Mouse (Mus musculus) neural tube, embryonic 14.5 days (tissue): ENCODE measurements at regions not wholly inside any gene's neighbourhood (a gene's known extent, or its start where the extent isn't known, plus 50 kb on each side); places are given as distances from the start of the nearest gene placed in this dataset.
A peak's percentile ranks its signal among the peaks of the same experiment; 100 is the strongest.

Experiments used
- ATAC-seq: fragments of 200-750 bp; cut with Nextera tagmentation; 2 replicates; pipeline ENCODE4 v1.8.0; 2017; ENCODE audit warnings: low read depth, mild to moderate bottlenecking, moderate TSS enrichment, moderate library complexity
- H3K27ac ChIP-seq: fragments of 300-500 bp; sonication (generic); 2 replicates; pipeline ENCODE4 v1.5.1; 2014; ENCODE audit warnings: low read depth, mild to moderate bottlenecking, control low read depth, low read length, moderate library complexity, mixed read lengths
- H3K27me3 ChIP-seq: fragments of 300-500 bp; sonication (generic); 2 replicates; pipeline ENCODE4 v1.6.1; 2014; ENCODE audit warnings: low read length; ENCODE audit not compliant: control insufficient read depth, insufficient read depth
- H3K36me3 ChIP-seq: fragments of 300-500 bp; sonication (generic); 2 replicates; pipeline ENCODE4 v1.6.1; 2014; ENCODE audit warnings: low read length, mixed read lengths; ENCODE audit not compliant: control insufficient read depth, insufficient read depth
- H3K4me1 ChIP-seq: fragments of 300-500 bp; sonication (generic); 2 replicates; pipeline ENCODE4 v1.6.1; 2014; ENCODE audit warnings: low read length; ENCODE audit not compliant: control insufficient read depth, insufficient read depth
- H3K4me2 ChIP-seq: fragments of 300-500 bp; sonication (generic); 2 replicates; pipeline ENCODE4 v1.6.1; 2014; ENCODE audit warnings: mild to moderate bottlenecking, low read depth, low read length, control low read depth
- H3K4me3 ChIP-seq: fragments of 300-500 bp; sonication (generic); 2 replicates; pipeline ENCODE4 v1.5.1; 2014; ENCODE audit warnings: low read depth, low read length, control low read depth, mixed read lengths
- H3K9ac ChIP-seq: fragments of 300-500 bp; sonication (generic); replicated peaks from 2 replicates; pipeline ENCODE4 v1.6.1; 2014; ENCODE audit warnings: low read depth, mild to moderate bottlenecking, control low read depth, low read length, mixed read lengths
- H3K9me3 ChIP-seq: fragments of 300-500 bp; sonication (generic); 2 replicates; pipeline ENCODE4 v1.6.1; 2016; ENCODE audit warnings: low read length; ENCODE audit not compliant: control insufficient read depth
- WGBS: fragments of 180-500 bp; shearing (Covaris S2); extraction: QIAGEN DNeasy Blood & Tissue Kit; methylation state at CpG from one replicate; pipeline ENCODE4 v1.1.7; 2014; 5-methylcytosine and 5-hydroxymethylcytosine counted together

GRCm38 (mm10) chr8:6388651-6389050 lies 1283.5 kb upstream of the Slc10a2 start:
- no peak overlapping the region for H3K27ac ChIP-seq

DNA sequence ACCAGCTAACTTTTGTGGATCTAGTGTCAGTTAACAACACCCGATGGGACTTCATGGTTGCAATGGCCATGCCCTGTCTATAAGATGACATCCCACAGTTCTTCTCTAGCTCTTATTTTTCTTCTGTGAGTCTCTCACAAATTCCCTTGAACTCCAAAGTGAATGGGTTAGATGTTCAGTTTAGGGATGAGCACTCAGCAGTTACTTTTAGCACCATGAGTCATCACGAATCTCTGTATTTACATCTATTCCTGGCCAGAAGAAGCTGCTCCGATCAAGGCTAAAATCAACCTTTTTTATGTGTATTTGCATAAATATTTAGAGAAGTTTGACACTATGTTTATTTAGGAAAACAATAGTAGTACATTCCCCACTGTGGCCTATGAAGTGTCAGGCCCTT lies 1269.6 kb upstream of the Slc10a2 start:
- H3K9me3 ChIP-seq, result no peaks in the 10 kb centered on the region
- no peak for ATAC-seq
- 61% methylated on average over 3 of the region's 3 CpGs for WGBS
- no peaks in the 10 kb centered on the region for H3K36me3 ChIP-seq
- H3K27ac ChIP-seq, result no peak overlapping the region
- H3K9ac ChIP-seq, result no peak overlapping the region
- no peak overlapping the region for H3K4me3 ChIP-seq
- H3K4me1 ChIP-seq, result no peaks in the 10 kb centered on the region
- no peaks in the 10 kb centered on the region for H3K27me3 ChIP-seq
- no peak overlapping the region for H3K4me2 ChIP-seq

More at GRCm38 (mm10) chr8:6388651-6389050, 1283.5 kb upstream of the Slc10a2 start:
- no peaks in the 10 kb centered on the region for H3K27me3 ChIP-seq
- H3K4me2 ChIP-seq, result no peak overlapping the region
- H3K4me3 ChIP-seq, result no peak overlapping the region
- no peaks in the 10 kb centered on the region for H3K9me3 ChIP-seq
- no peaks in the 10 kb centered on the region for H3K36me3 ChIP-seq
- no peak for ATAC-seq
- H3K9ac ChIP-seq, result no peak overlapping the region
- 82% methylated on average over 2 of the region's 2 CpGs for WGBS
- H3K4me1 ChIP-seq, result no peaks in the 10 kb centered on the region

DNA sequence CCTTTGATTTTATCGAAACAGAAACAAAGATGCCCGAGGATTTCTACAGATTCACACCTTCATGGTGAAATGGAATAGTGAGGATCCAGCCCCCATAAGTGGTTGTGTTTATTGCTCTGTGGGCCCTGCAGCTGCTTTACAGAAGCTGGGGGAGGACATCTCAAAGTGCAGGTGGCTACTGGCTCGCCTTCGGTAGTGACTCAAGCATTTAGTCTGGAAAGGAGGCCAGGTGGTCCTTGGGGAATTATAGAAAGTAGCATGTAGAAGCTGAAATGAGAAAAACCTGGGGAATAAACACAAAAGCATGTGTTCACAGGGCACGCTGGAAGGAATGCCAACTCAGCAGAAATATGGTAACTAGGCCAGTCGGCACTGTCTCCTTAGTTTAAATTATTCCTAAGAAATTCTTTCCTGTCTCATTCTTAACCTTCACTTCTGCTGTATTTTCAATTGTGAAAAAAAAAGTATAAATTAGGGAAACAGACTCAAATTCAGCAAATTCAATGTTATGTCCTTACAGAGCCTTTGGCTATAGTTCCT lies 1256.3 kb upstream of the Slc10a2 start:
- Histone ChIP-seq H3K4me1 (no peaks in the 10 kb centered on the region), H3K27ac (no peak overlapping the region), H3K4me2 (no peak overlapping the region), H3K36me3 (no peaks in the 10 kb centered on the region), H3K27me3 (no peaks in the 10 kb centered on the region), H3K9me3 (no peaks in the 10 kb centered on the region), H3K9ac (no peak overlapping the region), H3K4me3 (no peak overlapping the region)
- 85% methylated on average over 6 of the region's 6 CpGs for WGBS
- no peak for ATAC-seq

DNA sequence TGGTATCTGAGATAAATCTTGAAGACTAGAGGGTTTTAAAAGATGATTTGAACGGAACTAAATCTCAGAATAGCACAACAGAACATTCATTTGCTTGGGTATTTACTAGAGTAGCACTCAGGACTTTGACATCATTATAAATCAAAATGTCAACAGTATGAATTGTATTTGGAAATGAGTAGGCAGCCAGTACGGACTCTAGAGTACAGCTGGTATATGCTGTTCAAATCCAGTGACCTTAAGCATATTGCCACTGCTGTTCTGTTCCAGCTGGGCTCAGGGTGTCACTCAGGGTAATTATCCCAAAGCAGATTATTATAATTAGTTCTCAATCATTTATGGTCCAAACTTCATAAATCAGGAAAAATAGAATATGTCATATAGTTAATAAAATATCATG lies 1252.7 kb upstream of the Slc10a2 start:
- Histone ChIP-seq H3K4me3 (no peak overlapping the region), H3K9me3 (no peaks in the 10 kb centered on the region), H3K4me1 (no peaks in the 10 kb centered on the region), H3K9ac (no peak overlapping the region), H3K4me2 (no peak overlapping the region), H3K27me3 (no peaks in the 10 kb centered on the region), H3K27ac (no peak overlapping the region), H3K36me3 (no peaks in the 10 kb centered on the region)
- ATAC-seq, result no peak
- WGBS, result 42% methylated on average over 2 of the region's 2 CpGs

DNA sequence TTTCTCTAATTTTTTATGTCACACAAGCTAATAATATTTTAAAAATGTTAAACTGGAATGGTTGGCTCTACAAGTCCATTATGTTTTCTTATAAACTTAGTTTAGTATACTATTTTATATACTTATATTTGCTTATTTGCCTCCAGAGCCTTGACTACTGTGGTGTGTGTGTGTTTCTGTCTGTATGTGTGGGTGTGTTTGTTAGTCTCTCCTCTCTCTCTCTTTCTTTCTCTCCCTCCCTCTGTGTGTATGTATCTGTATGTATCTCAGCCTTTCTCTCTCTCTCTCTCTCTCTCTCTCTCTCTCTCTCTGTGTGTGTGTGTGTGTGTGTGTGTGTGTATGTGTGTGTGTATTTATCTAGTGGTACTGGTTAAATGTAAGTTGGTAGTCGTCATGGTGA lies 1245.3 kb upstream of the Slc10a2 start:
- Histone ChIP-seq H3K4me3 (no peak overlapping the region), H3K4me1 (no peaks in the 10 kb centered on the region), H3K9me3 (no peaks in the 10 kb centered on the region), H3K36me3 (no peaks in the 10 kb centered on the region), H3K4me2 (no peak overlapping the region), H3K27ac (no peak overlapping the region), H3K27me3 (no peaks in the 10 kb centered on the region), H3K9ac (no peak overlapping the region)
- ATAC-seq, result no peak
- 64% methylated on average over 1 of the region's 1 CpGs for WGBS

GRCm38 (mm10) chr8:6350052-6350451 lies 1244.9 kb upstream of the Slc10a2 start:
- H3K27me3 ChIP-seq, result no peaks in the 10 kb centered on the region
- 54% methylated on average over 1 of the region's 1 CpGs for WGBS
- H3K9me3 ChIP-seq, result no peaks in the 10 kb centered on the region
- H3K9ac ChIP-seq, result no peak overlapping the region
- no peaks in the 10 kb centered on the region for H3K36me3 ChIP-seq
- H3K4me3 ChIP-seq, result no peak overlapping the region
- no peak overlapping the region for H3K27ac ChIP-seq
- no peak overlapping the region for H3K4me2 ChIP-seq
- H3K4me1 ChIP-seq, result no peaks in the 10 kb centered on the region
- ATAC-seq, result peak; percentile 85; the same call in 1 of the 2 replicates

DNA sequence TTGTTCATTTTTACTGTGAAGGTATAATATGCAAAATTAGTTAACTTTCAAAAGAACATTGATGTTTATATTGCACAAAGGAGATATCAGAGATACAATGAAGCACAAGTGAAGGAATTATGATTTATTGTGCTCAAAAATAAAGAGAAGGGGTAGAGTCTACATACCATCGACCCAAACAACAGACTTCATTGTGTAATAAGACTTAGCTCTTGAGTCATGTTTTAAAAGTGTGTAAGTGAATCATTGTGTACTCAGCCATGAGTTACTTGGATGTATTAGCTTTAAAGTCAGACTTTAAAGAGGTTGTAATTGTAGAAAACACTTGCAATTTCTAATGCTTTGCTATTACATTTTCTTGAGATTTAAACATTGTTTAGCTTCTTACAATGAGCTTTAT lies 1240.6 kb upstream of the Slc10a2 start:
- no peaks in the 10 kb centered on the region for H3K9me3 ChIP-seq
- no peak overlapping the region for H3K27ac ChIP-seq
- H3K9ac ChIP-seq, result no peak overlapping the region
- 69% methylated on average over 1 of the region's 1 CpGs for WGBS
- no peaks in the 10 kb centered on the region for H3K36me3 ChIP-seq
- H3K4me3 ChIP-seq, result no peak overlapping the region
- no peaks in the 10 kb centered on the region for H3K27me3 ChIP-seq
- H3K4me2 ChIP-seq, result no peak overlapping the region
- ATAC-seq, result no peak
- no peaks in the 10 kb centered on the region for H3K4me1 ChIP-seq

DNA sequence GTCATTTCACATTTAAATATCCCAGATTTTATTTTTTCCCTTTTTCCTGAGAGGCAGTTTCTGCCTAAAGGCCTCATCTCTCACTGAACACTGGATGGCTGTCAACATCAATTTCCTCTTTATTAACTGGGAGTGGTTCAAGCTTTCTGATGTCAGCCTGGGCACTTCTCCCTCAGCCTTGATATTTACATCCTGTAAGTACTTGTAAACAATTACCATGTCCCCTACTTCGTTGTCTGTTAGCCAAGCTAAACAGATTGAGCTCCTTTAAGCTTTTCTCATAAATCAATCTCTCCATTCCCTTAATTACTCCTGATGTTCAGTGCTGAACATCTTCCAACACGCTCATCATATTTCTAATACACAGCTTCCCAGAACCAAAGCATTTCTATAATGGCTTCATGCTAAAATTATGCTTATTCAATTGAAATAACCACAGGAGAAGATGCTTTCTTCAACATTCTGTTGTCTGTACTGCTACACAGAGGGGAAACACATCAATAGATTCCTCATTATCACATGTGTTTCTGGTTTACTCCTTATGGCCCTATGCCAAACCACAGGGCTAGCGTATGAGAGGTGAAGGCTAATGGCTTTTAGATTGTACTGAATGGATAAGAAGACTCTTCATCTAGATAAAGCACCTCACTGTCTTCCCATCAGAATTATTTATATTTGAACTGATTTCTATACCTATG lies 1235.2 kb upstream of the Slc10a2 start:
- no peaks in the 10 kb centered on the region for H3K36me3 ChIP-seq
- H3K4me1 ChIP-seq, result no peaks in the 10 kb centered on the region
- no peaks in the 10 kb centered on the region for H3K9me3 ChIP-seq
- H3K4me3 ChIP-seq, result no peak overlapping the region
- H3K27ac ChIP-seq, result no peak overlapping the region
- H3K4me2 ChIP-seq, result no peak overlapping the region
- WGBS, result 22% methylated on average over 3 of the region's 3 CpGs
- no peak overlapping the region for H3K9ac ChIP-seq
- ATAC-seq, result peak; percentile 73; the same call in 1 of the 2 replicates
- no peaks in the 10 kb centered on the region for H3K27me3 ChIP-seq

GRCm38 (mm10) chr8:6334254-6334993 lies 1229.3 kb upstream of the Slc10a2 start:
- WGBS, result 86% methylated on average over 3 of the region's 3 CpGs
- no peak overlapping the region for H3K9ac ChIP-seq
- H3K4me3 ChIP-seq, result no peak overlapping the region
- H3K4me1 ChIP-seq, result no peaks in the 10 kb centered on the region
- no peaks in the 10 kb centered on the region for H3K36me3 ChIP-seq
- H3K27me3 ChIP-seq, result no peaks in the 10 kb centered on the region
- ATAC-seq, result no peak
- H3K4me2 ChIP-seq, result no peak overlapping the region
- no peak overlapping the region for H3K27ac ChIP-seq
- H3K9me3 ChIP-seq, result no peaks in the 10 kb centered on the region
